Mouse (Mus musculus) kidney, adult 2 months (tissue): ENCODE results near the gene Zfp202. TPM values are rescaled to one million over a fixed set of nuclear protein-coding genes. Genes with fewer than 3 reads are reported as not detected.
A peak's percentile ranks its signal among the peaks of the same experiment; 100 is the strongest.
"Not testable (repeated sequence)": the region's sequence is repeated elsewhere in the genome, so short reads cannot be mapped to it uniquely, and the experiment has no call there.

Experiments
- DNase-seq: peaks from one replicate; pipeline ENCODE4 v3.0.0; 2021
- H3K27ac ChIP-seq: fragments of 200-500 bp; 2 replicates; pipeline ENCODE4 v1.5.1; 2012; ENCODE audit warnings: low read depth, low read length, control low read depth, inconsistent platforms; ENCODE audit not compliant: insufficient read depth
- H3K27me3 ChIP-seq: fragments of 200-500 bp; replicated peaks from 2 replicates; pipeline ENCODE4 v1.6.1; 2012; ENCODE audit warnings: mild to moderate bottlenecking, moderate library complexity, low read length, inconsistent platforms; ENCODE audit not compliant: control insufficient read depth, insufficient read depth
- H3K36me3 ChIP-seq: fragments of 200-500 bp; 2 replicates; pipeline ENCODE4 v1.6.1; 2012; ENCODE audit warnings: mild to moderate bottlenecking, moderate library complexity, low read length, inconsistent platforms; ENCODE audit not compliant: control insufficient read depth, insufficient read depth
- H3K4me1 ChIP-seq: fragments of 200-500 bp; 2 replicates; pipeline ENCODE4 v1.6.1; 2011; ENCODE audit warnings: low read length; ENCODE audit not compliant: control insufficient read depth, insufficient read depth
- H3K4me3 ChIP-seq: fragments of 200-500 bp; 2 replicates; pipeline ENCODE4 v1.5.1; 2011; ENCODE audit warnings: mild to moderate bottlenecking, low read depth, low read length, control low read depth; ENCODE audit not compliant: insufficient read depth
- CTCF ChIP-seq: fragments of 200-500 bp; conservative IDR thresholded peaks from 2 replicates; pipeline ENCODE4 v1.5.1; 2011; ENCODE audit warnings: low read depth, mild to moderate bottlenecking, control low read depth, low read length, moderate library complexity, mixed read lengths; ENCODE audit not compliant: insufficient read depth, insufficient read length
- POLR2A ChIP-seq: fragments of 200-500 bp; IDR thresholded peaks from one replicate; pipeline ENCODE4 v1.6.1; 2011; ENCODE audit warnings: low read depth, low read length, control low read depth
- WGBS: fragments of 180-500 bp; shearing (Covaris S2); methylation state at CpG from one replicate; pipeline ENCODE4 v1.1.7; 2018; 5-methylcytosine and 5-hydroxymethylcytosine counted together
- polyA plus RNA-seq: library from polyadenylated mRNA; depleted of rRNA; stranded (reverse); fragments of >200 nt; gene quantifications from 2 replicates; pipeline ENCODE4 v1.2.3, GENCODE M21; 2012; rRNA removed

Zfp202 gene
- polyA plus RNA-seq: 0.94 and 1.1 TPM in 2 replicates

- Histone ChIP-seq H3K36me3 (no peaks in the 10 kb centered on the region), H3K4me1 (no peaks in the 10 kb centered on the region; the same call in 1 of the 2 replicates), H3K4me3 (peak within 1 kb of the TSS; percentile 56), H3K27me3 (no peaks in the 10 kb centered on the region), H3K27ac (peak within 1 kb of the TSS; percentile 7; the same call in 1 of the 2 replicates)
- WGBS: 2% methylated on average over 61 of the region's 63 CpGs
- TF ChIP-seq POLR2A: peak; percentile 54
- 0 out of 2 replicates have a peak, but pooled peaks have one; percentile 7 for TF ChIP-seq CTCF
- peak; percentile 91 for DNase-seq
Measured at GRCm38 (mm10) chr9:40192098-40193038, at the start of gene Zfp202. Gene Zfp202 (plus strand): TSS chr9:40192316.

GRCm38 (mm10) chr9:40155118-40155644 is 36.9 kb upstream of the Zfp202 start:
- H3K4me1 ChIP-seq: peaks cover 3% of the 10 kb centered on the region; the same call in 1 of the 2 replicates
- DNase-seq: no peak

GRCm38 (mm10) chr9:40166446-40166845 is 25.7 kb upstream of the Zfp202 start:
- no peak overlapping the region for H3K4me3 ChIP-seq
- no peak for TF ChIP-seq POLR2A
- no peak for TF ChIP-seq CTCF
- H3K4me1 ChIP-seq: no peaks in the 10 kb centered on the region
- WGBS: 91% methylated on average over 1 of the region's 1 CpGs
- no peaks in the 10 kb centered on the region for H3K27me3 ChIP-seq
- DNase-seq: no peak
- H3K36me3 ChIP-seq: no peaks in the 10 kb centered on the region
- no peak overlapping the region for H3K27ac ChIP-seq

More at GRCm38 (mm10) chr9:40155118-40155644, 36.9 kb upstream of the Zfp202 start:
- TF ChIP-seq CTCF (no peak), POLR2A (no peak)
- 50% methylated on average over 4 of the region's 4 CpGs for WGBS
- Histone ChIP-seq H3K27ac (peak overlapping the region; percentile 50; the same call in 1 of the 2 replicates), H3K27me3 (no peaks in the 10 kb centered on the region), H3K4me3 (no peak overlapping the region), H3K36me3 (no peaks in the 10 kb centered on the region)

DNA sequence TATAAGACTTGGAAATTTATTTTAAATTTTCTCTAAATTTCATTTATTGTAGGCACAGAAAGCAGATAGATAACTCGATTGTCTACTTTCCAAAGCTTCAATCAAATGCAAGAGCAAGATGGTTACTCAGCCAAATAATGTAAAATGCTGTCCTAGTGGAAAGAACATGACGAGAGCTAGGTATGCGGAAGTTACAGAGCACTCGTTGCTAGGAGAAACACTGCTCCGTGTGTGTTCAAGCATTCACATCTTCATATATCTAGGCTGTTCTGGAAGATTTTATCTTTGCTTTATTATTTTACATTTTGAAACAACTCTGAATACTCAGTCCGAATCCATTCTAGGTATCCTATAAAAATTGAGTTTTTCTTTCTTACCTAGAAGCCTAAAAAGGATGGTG is 15.1 kb upstream of the Zfp202 start:
- Histone ChIP-seq H3K4me3 (no peak overlapping the region), H3K27ac (no peak overlapping the region), H3K36me3 (no peaks in the 10 kb centered on the region), H3K4me1 (no peaks in the 10 kb centered on the region), H3K27me3 (no peaks in the 10 kb centered on the region)
- DNase-seq: peak; percentile 45
- WGBS: 43% methylated on average over 6 of the region's 6 CpGs
- no peak for TF ChIP-seq POLR2A
- TF ChIP-seq CTCF: no peak

GRCm38 (mm10) chr9:40180620-40181019 is 11.5 kb upstream of the Zfp202 start, which contains the start of gene Olfr986:
Gene Olfr986 (plus strand): TSS chr9:40180920.
- Histone ChIP-seq H3K4me1 (no peaks in the 10 kb centered on the region; the same call in 1 of the 2 replicates), H3K27ac (no peak within 1 kb of the TSS), H3K36me3 (no peaks in the 10 kb centered on the region), H3K27me3 (no peaks in the 10 kb centered on the region), H3K4me3 (no peak within 1 kb of the TSS)
- no peak for DNase-seq
- WGBS: 87% methylated on average over 5 of the region's 5 CpGs
- TF ChIP-seq CTCF (no peak), POLR2A (no peak)

DNA sequence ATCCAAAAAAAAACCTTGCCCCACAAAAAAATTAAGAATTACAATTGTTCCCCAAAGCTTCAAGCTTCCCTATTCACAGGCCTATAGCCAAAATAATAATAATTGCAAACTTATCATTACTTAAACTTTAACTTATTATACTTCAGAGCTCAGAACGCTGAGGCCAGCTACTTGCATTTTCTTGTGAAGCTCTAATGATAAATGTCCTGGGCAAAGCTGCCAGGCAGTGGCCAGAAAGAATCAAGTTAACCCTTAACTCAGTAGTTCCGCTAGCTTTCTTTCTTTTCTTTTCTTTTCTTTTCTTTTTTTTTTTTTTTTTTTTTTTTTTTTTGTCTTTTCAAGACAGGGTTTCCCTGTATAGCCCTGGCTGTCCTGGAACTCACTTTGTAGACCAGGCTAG is 7.0 kb upstream of the Zfp202 start:
- 49% methylated on average over 2 of the region's 2 CpGs for WGBS
- not testable (repeated sequence) for H3K4me1 ChIP-seq, H3K4me3 ChIP-seq, H3K27me3 ChIP-seq, H3K27ac ChIP-seq, H3K36me3 ChIP-seq
- DNase-seq: peak; percentile 61
